Mouse (Mus musculus): Measurements from ENCODE around the gene Atxn2. TPM values are rescaled to one million over a fixed set of nuclear protein-coding genes. Genes with fewer than 3 reads are reported as not detected.
A peak's percentile ranks its signal among the peaks of the same experiment; 100 is the strongest.

Atxn2 gene
- polyA plus RNA-seq, 2 experiments, result 19.3 to 24.1 TPM

DNA sequence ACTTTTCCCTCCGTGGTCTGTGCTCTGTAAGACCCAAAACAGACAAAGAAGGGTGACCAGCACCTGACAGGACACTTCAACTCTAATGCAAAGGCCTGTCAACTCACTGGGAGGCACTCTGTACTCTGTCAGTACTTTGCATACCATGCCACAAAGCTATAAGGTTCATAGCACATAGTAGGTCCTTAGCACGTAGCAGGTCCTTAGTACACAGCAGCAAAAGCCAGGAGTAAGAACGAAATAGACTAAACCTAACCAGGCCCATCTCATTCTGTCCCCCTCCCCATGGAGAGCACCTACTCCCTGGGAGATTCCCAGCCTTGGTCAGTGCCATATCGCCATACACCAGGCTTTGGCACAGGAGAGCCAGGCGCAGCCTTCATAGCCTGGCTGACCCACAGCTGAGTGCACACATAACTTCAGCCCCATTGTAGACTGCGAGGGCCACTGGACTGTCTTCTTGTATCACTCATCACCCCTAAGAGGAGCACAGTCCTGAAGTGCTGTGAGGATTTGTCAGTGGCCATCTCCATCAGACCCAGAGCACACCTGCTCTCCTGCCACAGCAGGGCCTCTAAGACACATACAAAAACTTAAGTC, 120.0 kb downstream of the Atxn2 start:
- Histone ChIP-seq H3K36me3 (replicated peaks; ENCODE audit: control insufficient read depth, insufficient read depth, low read depth) (peaks cover 12% of the 10 kb centered on the region), H3K27ac (no peak overlapping the region), H3K4me1 (replicated peaks; ENCODE audit: control insufficient read depth in 2 of 2, insufficient read depth in 2 of 2, low read length in 1 of 2) (peaks cover 10 to 21% of the 10 kb centered on the region in 2 experiments), H3K27me3 (ENCODE audit: control insufficient read depth, insufficient read depth, low read length) (no peaks in the 10 kb centered on the region), H3K4me3 (ENCODE audit: insufficient read depth in 1 of 2, low read depth in 2 of 2, low read length in 2 of 2) (no peak overlapping the region), H3K9me3 (ENCODE audit: control insufficient read depth, low read length) (no peaks in the 10 kb centered on the region), H3K9ac (replicated peaks) (no peak overlapping the region), H3K4me2 (ENCODE audit: low read depth) (no peak overlapping the region)
- no peak for ATAC-seq (ENCODE audit: insufficient read depth)
- DNase-seq (ENCODE audit: low read depth in 3 of 3, low spot score in 3 of 3), result no peak
- WGBS (ENCODE audit: insufficient replicate concordance), result 83% methylated on average over 6 of the region's 6 CpGs
- TF ChIP-seq EP300 (IDR thresholded peaks at IDR 0.05; ENCODE audit: low read depth) (no peak), CTCF (IDR thresholded peaks at IDR 0.05; ENCODE audit: low read depth) (no peak)

DNA sequence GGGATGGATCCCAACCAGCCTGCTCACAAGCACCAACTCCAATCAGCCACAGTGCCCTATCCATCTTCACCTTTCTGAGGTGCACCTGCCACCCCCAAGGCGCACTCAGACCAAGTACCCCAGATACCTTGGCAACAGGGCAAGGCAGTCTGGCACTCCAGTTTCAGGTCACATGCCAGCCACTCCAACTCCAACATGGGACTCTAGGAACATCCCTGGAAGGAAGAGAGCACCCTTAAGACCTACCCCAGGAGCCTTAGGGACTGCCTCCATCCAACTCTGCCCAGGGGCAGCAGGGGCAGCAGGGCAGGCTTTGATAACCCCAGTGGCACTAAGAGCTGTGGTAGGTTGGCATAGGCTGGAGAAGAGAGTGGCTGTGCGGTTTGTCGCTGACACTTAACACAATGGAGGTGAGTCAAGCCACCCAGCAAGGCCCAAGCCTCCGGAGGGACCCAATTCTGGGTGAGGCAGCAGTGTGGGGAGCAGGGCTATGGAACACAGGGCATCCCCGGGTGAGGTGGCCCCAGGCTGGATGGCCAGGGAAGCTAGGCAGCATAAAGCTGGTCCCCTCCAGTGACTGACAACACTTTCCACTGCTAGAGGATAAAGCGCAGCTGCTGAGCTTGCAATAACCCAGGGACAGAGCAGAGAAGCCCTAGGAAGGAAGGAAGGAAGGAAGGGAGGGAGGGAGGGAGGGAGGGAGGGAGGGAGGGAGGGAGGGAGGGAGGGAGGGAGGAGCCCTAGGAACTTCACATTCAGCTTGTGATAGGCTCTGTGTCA, 121.4 kb downstream of the Atxn2 start:
- ATAC-seq (ENCODE audit: insufficient read depth), result no peak
- 59% methylated on average over 5 of the region's 6 CpGs for WGBS (ENCODE audit: insufficient replicate concordance)
- TF ChIP-seq CTCF (IDR thresholded peaks at IDR 0.05; ENCODE audit: low read depth) (no peak), EP300 (IDR thresholded peaks at IDR 0.05; ENCODE audit: low read depth) (no peak)
- Histone ChIP-seq H3K9me3 (ENCODE audit: control insufficient read depth, low read length) (no peaks in the 10 kb centered on the region), H3K36me3 (replicated peaks; ENCODE audit: control insufficient read depth, insufficient read depth, low read depth) (peaks cover 7% of the 10 kb centered on the region), H3K4me2 (ENCODE audit: low read depth) (no peak overlapping the region), H3K27ac (no peak overlapping the region), H3K4me1 (replicated peaks; ENCODE audit: control insufficient read depth in 2 of 2, insufficient read depth in 2 of 2, low read length in 1 of 2) (peaks cover 17 to 21% of the 10 kb centered on the region in 2 experiments), H3K9ac (replicated peaks) (no peak overlapping the region), H3K4me3 (ENCODE audit: insufficient read depth in 1 of 2, low read depth in 2 of 2, low read length in 2 of 2) (no peak overlapping the region), H3K27me3 (ENCODE audit: control insufficient read depth, insufficient read depth, low read length) (no peaks in the 10 kb centered on the region)
- no peak for DNase-seq (ENCODE audit: low read depth in 3 of 3, low spot score in 3 of 3)

DNA sequence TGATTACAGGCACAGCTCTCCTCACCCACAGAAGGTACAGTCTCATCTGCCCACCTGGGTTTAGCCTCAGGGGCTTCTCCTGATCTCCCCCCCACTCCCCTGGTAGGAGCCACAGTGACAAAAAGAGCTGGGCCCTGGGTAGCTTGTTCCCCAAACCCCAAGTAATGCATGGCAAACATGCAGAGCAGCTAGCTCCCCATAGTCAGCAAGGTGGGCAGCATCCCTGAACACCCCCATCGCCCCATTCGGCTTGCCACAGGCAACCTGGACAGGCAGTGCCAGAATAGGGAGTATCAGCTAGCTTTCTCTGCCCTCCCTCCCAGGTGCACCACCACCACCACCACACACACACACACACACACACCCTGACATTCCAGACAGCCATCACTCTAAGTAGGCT, 122.0 kb downstream of the Atxn2 start:
- ATAC-seq (ENCODE audit: insufficient read depth) (no peak), DNase-seq (ENCODE audit: low read depth in 3 of 3, low spot score in 3 of 3) (no peak)
- WGBS (ENCODE audit: insufficient replicate concordance), result 69% methylated on average over 2 of the region's 2 CpGs
- TF ChIP-seq CTCF (IDR thresholded peaks at IDR 0.05; ENCODE audit: low read depth) (no peak), EP300 (IDR thresholded peaks at IDR 0.05; ENCODE audit: low read depth) (no peak)
- Histone ChIP-seq H3K4me3 (ENCODE audit: insufficient read depth in 1 of 2, low read depth in 2 of 2, low read length in 2 of 2) (no peak overlapping the region), H3K9ac (replicated peaks) (no peak overlapping the region), H3K27me3 (ENCODE audit: control insufficient read depth, insufficient read depth, low read length) (no peaks in the 10 kb centered on the region; the same call in 1 of the 2 replicates), H3K4me1 (replicated peaks; ENCODE audit: control insufficient read depth in 2 of 2, insufficient read depth in 2 of 2, low read length in 1 of 2) (peaks cover 23 to 26% of the 10 kb centered on the region in 2 experiments), H3K27ac (no peak overlapping the region), H3K4me2 (ENCODE audit: low read depth) (peak overlapping the region; percentile 84), H3K36me3 (replicated peaks; ENCODE audit: control insufficient read depth, insufficient read depth, low read depth) (peaks cover 4% of the 10 kb centered on the region), H3K9me3 (ENCODE audit: control insufficient read depth, low read length) (no peaks in the 10 kb centered on the region)

DNA sequence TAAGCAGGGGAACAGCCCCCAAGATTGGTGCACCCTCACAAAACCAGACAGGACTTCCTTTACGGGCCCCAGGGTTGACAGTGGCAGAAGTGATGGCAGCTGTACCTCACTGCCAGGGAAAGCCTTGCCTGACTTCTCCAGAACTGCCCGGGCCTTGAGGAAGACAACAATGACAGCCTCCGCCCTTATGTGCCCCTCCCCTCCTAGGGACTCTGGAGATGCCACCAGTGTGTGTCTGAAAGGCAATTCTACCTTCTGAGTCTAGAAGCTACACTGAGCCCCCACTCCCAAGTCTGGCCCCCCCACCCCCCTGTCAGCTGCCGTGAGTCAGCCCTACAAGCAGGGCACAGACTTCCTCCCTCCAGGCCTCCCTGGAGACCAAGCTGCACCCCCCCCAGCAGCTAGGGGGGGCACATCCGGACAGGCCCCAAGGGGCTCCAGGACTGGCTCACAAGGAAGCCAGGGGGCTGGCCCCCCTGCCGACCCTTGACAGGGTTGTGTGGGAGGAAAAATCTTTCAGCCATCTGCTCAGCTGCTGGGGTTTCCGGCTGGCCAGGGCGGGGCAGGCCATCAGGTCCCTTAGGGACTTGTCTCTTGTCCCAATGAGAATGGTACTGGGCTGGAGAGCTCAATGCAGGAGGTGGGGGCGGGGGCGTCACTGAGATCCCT, 122.6 kb downstream of the Atxn2 start:
- Histone ChIP-seq H3K4me3 (ENCODE audit: insufficient read depth in 1 of 2, low read depth in 2 of 2, low read length in 2 of 2) (0 out of 4 replicates have a peak overlapping the region, but pooled peaks of 1 of the 2 experiments have one; percentile 13), H3K9me3 (ENCODE audit: control insufficient read depth, low read length) (no peaks in the 10 kb centered on the region), H3K9ac (replicated peaks) (no peak overlapping the region), H3K36me3 (replicated peaks; ENCODE audit: control insufficient read depth, insufficient read depth, low read depth) (no peaks in the 10 kb centered on the region; the same call in 1 of the 2 replicates), H3K27me3 (ENCODE audit: control insufficient read depth, insufficient read depth, low read length) (peaks cover 3% of the 10 kb centered on the region; the same call in 1 of the 2 replicates), H3K4me1 (replicated peaks; ENCODE audit: control insufficient read depth in 2 of 2, insufficient read depth in 2 of 2, low read length in 1 of 2) (peaks cover 28% of the 10 kb centered on the region in 2 experiments), H3K27ac (no peak overlapping the region), H3K4me2 (ENCODE audit: low read depth) (peak overlapping the region; percentile 84)
- no peak for DNase-seq (ENCODE audit: low read depth in 3 of 3, low spot score in 3 of 3)
- 19% methylated on average over 10 of the region's 10 CpGs for WGBS (ENCODE audit: insufficient replicate concordance)
- no peak for TF ChIP-seq CTCF (IDR thresholded peaks at IDR 0.05; ENCODE audit: low read depth)
- TF ChIP-seq EP300 (IDR thresholded peaks at IDR 0.05; ENCODE audit: low read depth), result no peak
- no peak for ATAC-seq (ENCODE audit: insufficient read depth)

DNA sequence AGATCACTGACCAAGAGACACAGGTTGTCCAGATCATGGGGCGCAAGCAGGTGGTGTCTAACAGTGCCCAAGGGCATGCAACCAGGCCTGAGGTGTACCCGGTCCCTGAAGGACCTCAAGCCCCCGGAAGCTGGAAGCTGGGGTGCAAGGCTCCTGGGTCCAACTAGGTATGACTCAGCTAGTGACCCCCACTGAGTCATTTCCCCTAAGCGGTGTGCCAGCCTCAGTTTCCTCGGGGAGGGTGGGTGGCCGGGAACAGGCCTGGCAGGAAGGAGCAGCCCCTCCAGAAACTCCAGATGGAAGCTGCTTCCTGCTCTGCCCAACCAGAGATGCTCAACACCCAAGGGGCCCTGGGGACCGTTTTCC, 123.1 kb downstream of the Atxn2 start:
- Histone ChIP-seq H3K4me3 (ENCODE audit: insufficient read depth in 1 of 2, low read depth in 2 of 2, low read length in 2 of 2) (peak overlapping the region in 1 of 2 experiments; percentile 13; a peak in 1 of 4 replicates), H3K36me3 (replicated peaks; ENCODE audit: control insufficient read depth, insufficient read depth, low read depth) (no peaks in the 10 kb centered on the region), H3K4me1 (replicated peaks; ENCODE audit: control insufficient read depth in 2 of 2, insufficient read depth in 2 of 2, low read length in 1 of 2) (peaks cover 28 to 31% of the 10 kb centered on the region in 2 experiments), H3K4me2 (ENCODE audit: low read depth) (peak overlapping the region; percentile 84), H3K27me3 (ENCODE audit: control insufficient read depth, insufficient read depth, low read length) (peaks cover 3% of the 10 kb centered on the region; the same call in 1 of the 2 replicates), H3K27ac (no peak overlapping the region), H3K9ac (replicated peaks) (no peak overlapping the region), H3K9me3 (ENCODE audit: control insufficient read depth, low read length) (no peaks in the 10 kb centered on the region)
- ATAC-seq (ENCODE audit: insufficient read depth) (no peak), DNase-seq (ENCODE audit: low read depth in 3 of 3, low spot score in 3 of 3) (no peak)
- 33% methylated on average over 7 of the region's 7 CpGs for WGBS (ENCODE audit: insufficient replicate concordance)
- TF ChIP-seq CTCF (IDR thresholded peaks at IDR 0.05; ENCODE audit: low read depth) (no peak), EP300 (IDR thresholded peaks at IDR 0.05; ENCODE audit: low read depth) (no peak)
